Mouse (Mus musculus) liver, embryonic 14.5 days (tissue): ENCODE data around the gene Nmral1. TPM values are rescaled to one million over a fixed set of nuclear protein-coding genes. Genes with fewer than 3 reads are reported as not detected.

Experiments used
- ATAC-seq: fragments of 200-750 bp; cut with Nextera tagmentation; 2 replicates; pipeline ENCODE4 v1.8.0; 2017; ENCODE audit warnings: moderate number of reproducible peaks, mild to moderate bottlenecking, moderate library complexity; ENCODE audit not compliant: insufficient read depth
- DNase-seq, 3 experiments: peaks; one replicate each; pipeline ENCODE4 v3.0.0-alpha.2; 2012 to 2013; ENCODE audit warnings: low read depth in 3 of 3, low spot score in 3 of 3
- H3K27ac ChIP-seq: fragments of 300-500 bp; sonication (generic); 2 replicates; pipeline ENCODE4 v1.5.1; 2014; ENCODE audit warnings: moderate library complexity, mild to moderate bottlenecking, control low read depth, inconsistent platforms
- H3K27me3 ChIP-seq: fragments of 300-500 bp; sonication (generic); 2 replicates; pipeline ENCODE4 v1.6.1; 2014; ENCODE audit warnings: mild to moderate bottlenecking, low read length, moderate library complexity; ENCODE audit not compliant: control insufficient read depth, insufficient read depth
- H3K36me3 ChIP-seq: fragments of 300-500 bp; sonication (generic); replicated peaks from 2 replicates; pipeline ENCODE4 v1.6.1; 2014; ENCODE audit warnings: low read depth; ENCODE audit not compliant: control insufficient read depth, insufficient read depth
- H3K4me1 ChIP-seq, 2 experiments: fragments of 200-500 bp in 1 of 2; fragments of 300-500 bp in 1 of 2; sonication (generic) in 1 of 2; replicated peaks; 2 replicates each; pipeline ENCODE4 v1.6.1; 2012 to 2014; ENCODE audit warnings: antibody characterized with exemption in 1 of 2, inconsistent platforms in 1 of 2, low read length in 1 of 2; ENCODE audit not compliant: control insufficient read depth in 2 of 2, insufficient read depth in 2 of 2
- H3K4me2 ChIP-seq: fragments of 300-500 bp; sonication (generic); 2 replicates; pipeline ENCODE4 v1.6.1; 2014; ENCODE audit warnings: low read depth, mild to moderate bottlenecking, control low read depth, moderate library complexity
- H3K4me3 ChIP-seq, 2 experiments: fragments of 200-500 bp in 1 of 2; fragments of 300-500 bp in 1 of 2; sonication (generic) in 1 of 2; 2 replicates each; pipeline ENCODE4 v1.5.1; 2012 to 2014; ENCODE audit warnings: low read depth in 2 of 2, low read length in 2 of 2, mild to moderate bottlenecking in 2 of 2, control low read depth in 1 of 2, inconsistent platforms in 1 of 2, moderate library complexity in 1 of 2; ENCODE audit not compliant: insufficient read depth in 1 of 2
- H3K9ac ChIP-seq: fragments of 300-500 bp; sonication (generic); replicated peaks from 2 replicates; pipeline ENCODE4 v1.6.1; 2014; ENCODE audit warnings: mild to moderate bottlenecking, control low read depth, moderate library complexity
- H3K9me3 ChIP-seq: fragments of 300-500 bp; sonication (generic); 2 replicates; pipeline ENCODE4 v1.6.1; 2016; ENCODE audit warnings: low read length, mixed read lengths; ENCODE audit not compliant: control insufficient read depth
- CTCF ChIP-seq: IDR thresholded peaks from 2 replicates; pipeline ENCODE4 v1.5.1; 2016; ENCODE audit warnings: antibody characterized with exemption, low read depth, control low read depth
- EP300 ChIP-seq: IDR thresholded peaks from 2 replicates; pipeline ENCODE4 v1.6.1; 2016; ENCODE audit warnings: antibody characterized with exemption, low read depth
- WGBS: fragments of 180-500 bp; shearing (Covaris S2); extraction: QIAGEN DNeasy Blood & Tissue Kit; methylation state at CpG from one replicate; pipeline ENCODE4 v1.1.7; 2014; ENCODE audit not compliant: insufficient replicate concordance; 5-methylcytosine and 5-hydroxymethylcytosine counted together
- polyA plus RNA-seq, 2 experiments: library from polyadenylated mRNA; depleted of rRNA in 1 of 2; stranded (reverse) in 1 of 2; unstranded in 1 of 2; fragments of >200 nt; fragmentation: Nextera tagmentation in 1 of 2; extraction: Ambion mirVana in 1 of 2; gene quantifications; 2 replicates each; pipeline versions ENCODE4 v1.2.1 to v1.2.3; 2012 to 2014

Nmral1 gene
- polyA plus RNA-seq, 2 experiments: 36.6 to 45.2 TPM

DNA sequence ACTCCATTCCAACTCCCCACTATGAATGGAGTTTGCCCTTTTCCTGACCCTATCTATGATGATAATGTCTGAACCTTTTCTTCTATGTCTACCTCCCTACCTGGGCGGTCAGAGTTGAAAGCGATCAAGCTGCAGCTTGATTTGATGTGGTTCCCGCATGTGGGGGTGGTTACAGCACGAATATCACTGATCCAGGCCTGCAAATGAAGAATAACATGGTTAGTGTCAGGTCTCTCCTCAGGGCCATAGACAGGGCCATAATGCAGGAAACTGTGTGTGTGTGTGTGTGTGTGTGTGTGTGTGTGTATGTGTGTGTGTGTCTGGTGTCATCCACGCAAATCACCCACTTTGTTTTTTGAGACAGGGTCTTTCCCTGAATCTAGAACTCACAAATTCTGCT, 42.3 kb downstream of the Nmral1 start:
- ATAC-seq: no peak
- no peak for TF ChIP-seq EP300
- Histone ChIP-seq H3K9ac (no peak overlapping the region), H3K9me3 (no peaks in the 10 kb centered on the region), H3K27me3 (no peaks in the 10 kb centered on the region), H3K4me2 (no peak overlapping the region), H3K36me3 (peaks cover 4% of the 10 kb centered on the region), H3K27ac (no peak overlapping the region), H3K4me3 (no peak overlapping the region), H3K4me1 (peaks cover 10 to 13% of the 10 kb centered on the region in 2 experiments)
- WGBS: 88% methylated on average over 5 of the region's 5 CpGs
- DNase-seq: no peak

DNA sequence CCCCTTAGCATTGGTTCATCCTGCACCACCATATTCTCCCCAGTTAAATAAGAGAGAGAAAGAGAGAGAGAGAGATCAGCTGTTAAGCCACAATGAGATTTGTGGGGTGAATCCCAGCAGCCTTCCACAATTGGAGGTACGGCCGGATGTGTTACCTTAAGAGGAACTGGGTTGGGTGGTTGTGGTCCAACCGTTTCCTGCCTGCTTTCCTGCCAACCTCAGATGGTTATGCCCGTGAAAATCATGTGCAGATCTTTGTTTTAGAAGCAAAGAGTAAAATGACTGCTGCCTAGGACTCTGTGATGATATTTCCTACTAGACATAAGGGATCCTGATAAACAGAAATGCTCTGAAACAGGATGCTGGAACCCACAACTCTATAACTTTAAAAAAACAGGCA, 45.1 kb downstream of the Nmral1 start:
- Histone ChIP-seq H3K27me3 (no peaks in the 10 kb centered on the region), H3K36me3 (peaks cover 4% of the 10 kb centered on the region), H3K4me1 (peaks cover 10 to 13% of the 10 kb centered on the region in 2 experiments), H3K9ac (no peak overlapping the region), H3K9me3 (no peaks in the 10 kb centered on the region), H3K4me2 (no peak overlapping the region), H3K4me3 (no peak overlapping the region), H3K27ac (no peak overlapping the region)
- WGBS: 26% methylated on average over 4 of the region's 4 CpGs
- DNase-seq (no peak), ATAC-seq (no peak)
- no peak for TF ChIP-seq EP300

DNA sequence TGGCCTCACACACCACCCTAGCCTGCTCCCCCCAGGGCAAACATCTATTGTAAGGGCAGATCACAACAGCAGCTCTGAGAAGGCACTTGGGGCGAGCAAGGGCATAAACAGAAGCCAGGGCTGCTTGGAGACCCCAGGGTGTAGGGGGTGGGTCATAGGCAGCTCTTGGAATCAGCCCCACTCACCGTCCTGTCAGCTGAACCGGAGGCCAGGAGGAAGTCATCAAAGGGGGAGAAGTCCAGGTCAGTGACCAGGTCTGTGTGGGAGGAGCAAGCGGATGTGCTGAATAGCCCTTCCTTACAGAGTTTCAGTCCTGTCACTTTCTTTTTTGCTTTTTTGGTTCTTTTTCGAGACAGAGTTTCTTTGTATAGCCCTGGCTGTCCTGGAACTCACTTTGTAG, 48.8 kb downstream of the Nmral1 start:
- no peak overlapping the region for H3K4me3 ChIP-seq
- WGBS: 58% methylated on average over 5 of the region's 5 CpGs
- H3K27ac ChIP-seq: no peak overlapping the region
- H3K27me3 ChIP-seq: no peaks in the 10 kb centered on the region
- no peaks in the 10 kb centered on the region for H3K4me1 ChIP-seq
- ATAC-seq: no peak
- no peaks in the 10 kb centered on the region for H3K9me3 ChIP-seq
- no peak overlapping the region for H3K9ac ChIP-seq
- H3K4me2 ChIP-seq: no peak overlapping the region
- no peaks in the 10 kb centered on the region; the same call in none of the 2 replicates for H3K36me3 ChIP-seq
- TF ChIP-seq EP300 (no peak), CTCF (no peak)
- no peak for DNase-seq

DNA sequence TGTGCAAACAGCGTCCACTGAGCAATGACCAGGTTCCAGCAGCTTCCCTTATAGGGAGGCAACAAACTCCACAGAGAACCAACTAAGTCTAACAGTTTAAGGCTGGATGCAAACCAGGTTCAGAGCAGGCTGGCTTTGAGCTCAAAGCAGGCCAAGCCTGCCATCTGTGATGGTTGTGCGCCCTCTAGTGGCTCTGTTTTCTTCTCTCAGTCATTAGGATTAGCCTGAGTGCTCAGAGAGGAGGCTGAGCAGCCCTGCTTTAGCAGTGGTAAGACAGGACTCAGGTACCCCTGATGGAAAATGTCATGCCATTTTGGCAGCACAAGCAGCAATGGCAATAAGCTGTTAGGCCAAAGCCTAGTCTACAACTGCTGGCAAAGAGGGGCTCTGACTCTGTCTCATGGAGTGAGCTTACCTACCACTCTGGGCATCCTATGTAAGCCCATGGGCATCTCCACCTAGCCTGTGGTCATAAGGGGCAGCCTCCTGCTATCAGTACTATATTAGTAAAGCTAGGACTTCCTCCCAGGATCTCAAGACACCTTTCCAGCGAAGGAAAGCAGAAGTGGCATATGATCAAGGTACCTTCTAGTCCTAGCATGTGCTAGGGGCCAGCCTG, 51.9 kb downstream of the Nmral1 start:
- WGBS: 18% methylated on average over 3 of the region's 3 CpGs
- ATAC-seq (peak; percentile 69; the same call in 1 of the 2 replicates), DNase-seq (peak; percentile 57 to 61 (median 61))
- TF ChIP-seq CTCF (peak; percentile 97), EP300 (no peak)
- Histone ChIP-seq H3K4me1 (no peaks in the 10 kb centered on the region), H3K36me3 (no peaks in the 10 kb centered on the region; the same call in 1 of the 2 replicates), H3K4me2 (no peak overlapping the region), H3K4me3 (no peak overlapping the region), H3K27me3 (no peaks in the 10 kb centered on the region), H3K9me3 (no peaks in the 10 kb centered on the region), H3K27ac (no peak overlapping the region), H3K9ac (no peak overlapping the region)

DNA sequence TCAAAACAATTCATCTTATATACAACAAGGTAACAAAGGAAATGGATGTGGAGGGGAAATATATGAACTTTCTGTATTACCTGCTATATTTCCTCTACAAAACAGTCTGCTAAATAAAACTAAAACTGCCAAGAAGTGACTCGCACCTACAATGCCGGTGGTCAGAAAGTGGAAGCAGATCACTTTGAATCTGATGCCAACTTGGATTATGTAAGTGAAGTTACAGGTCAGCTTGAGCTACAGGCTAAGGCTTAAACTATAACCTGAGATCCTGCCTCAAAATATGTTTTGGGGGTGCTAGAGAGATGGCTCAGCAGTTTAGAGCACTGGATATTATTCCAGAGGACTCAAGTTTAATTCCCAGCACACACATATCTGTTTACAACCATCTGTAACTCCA, 53.4 kb downstream of the Nmral1 start:
- H3K4me3 ChIP-seq: no peak overlapping the region
- H3K4me2 ChIP-seq: no peak overlapping the region
- H3K9me3 ChIP-seq: no peaks in the 10 kb centered on the region
- no peak for DNase-seq
- TF ChIP-seq EP300: no peak
- TF ChIP-seq CTCF: no peak
- no peak overlapping the region for H3K27ac ChIP-seq
- 79% methylated on average over 2 of the region's 2 CpGs for WGBS
- H3K9ac ChIP-seq: no peak overlapping the region
- H3K27me3 ChIP-seq: no peaks in the 10 kb centered on the region
- no peaks in the 10 kb centered on the region for H3K4me1 ChIP-seq
- H3K36me3 ChIP-seq: peaks cover 6% of the 10 kb centered on the region
- ATAC-seq: no peak
